21 mouse cellular contexts compared by ENCODE assay signal in genomic region chr11:76856601-76857000, GRCm38 (mm10). TPM values are rescaled to one million over a fixed set of nuclear protein-coding genes. Genes with fewer than 3 reads are reported as not detected.
DNase-seq lines count a peak whose midpoint lies in the region; ATAC-seq and TF ChIP-seq lines count a peak whose summit lies in the region.
"Had no signal": no experiment of that assay in that cellular context is flagged by ENCODE, and none has a peak within 500 bp of the region (broad histone marks: within the 10 kb centered on the region; RNA-seq: fewer than 3 reads in every experiment).

No protein-coding gene starts in this region.

- no peak for TF ChIP-seq POLR2A in lung, adult 2 months (IDR thresholded peaks at IDR 0.05; ENCODE audit: borderline replicate concordance, extremely low read depth, low read depth, low read length)

- H3K9me3 ChIP-seq in lung, postnatal 0 days (ENCODE audit: low read length): no peaks in the 10 kb centered on the region
- no peaks in the 10 kb centered on the region for H3K9me3 ChIP-seq in intestine, embryonic 16.5 days (ENCODE audit: control insufficient read depth, low read length)
- H3K9me3 ChIP-seq in stomach, postnatal 0 days (ENCODE audit: control insufficient read depth, low read length): no peaks in the 10 kb centered on the region
- H3K9me3 ChIP-seq in hindbrain, embryonic 13.5 days: no peaks in the 10 kb centered on the region
- H3K9me3 ChIP-seq: limb, embryonic 12.5 days; midbrain, embryonic 15.5 days had no signal

- ATAC-seq in lung, postnatal 0 days: no peak
- peak; percentile 71 for ATAC-seq in intestine, embryonic 16.5 days
- no peak for ATAC-seq in stomach, postnatal 0 days (ENCODE audit: low FRiP score, low TSS enrichment)
- no peak for ATAC-seq in hindbrain, embryonic 13.5 days (ENCODE audit: low FRiP score)
- ATAC-seq: hindbrain, embryonic 16.5 days; midbrain, embryonic 15.5 days had no signal

- peaks cover 3% of the 10 kb centered on the region; the same call in 1 of the 2 replicates for H3K4me1 ChIP-seq in lung, postnatal 0 days (ENCODE audit: insufficient read depth, low read depth, low read length)
- no peaks in the 10 kb centered on the region; the same call in 1 of the 2 replicates for H3K4me1 ChIP-seq in lung, adult 2 months (ENCODE audit: control insufficient read depth, insufficient read depth, low read length)
- H3K4me1 ChIP-seq in intestine, embryonic 16.5 days (ENCODE audit: control insufficient read depth, insufficient read depth, low read length): peaks cover 10% of the 10 kb centered on the region
- no peaks in the 10 kb centered on the region for H3K4me1 ChIP-seq in stomach, postnatal 0 days (replicated peaks; ENCODE audit: control insufficient read depth, insufficient read depth)
- H3K4me1 ChIP-seq in hindbrain, embryonic 13.5 days (replicated peaks): 0 out of 2 replicates have a peak, but pooled peaks cover 5% of the 10 kb centered on the region
- H3K4me1 ChIP-seq: limb, embryonic 12.5 days; midbrain, embryonic 15.5 days had no signal

- H3K4me2 ChIP-seq in lung, postnatal 0 days (replicated peaks; ENCODE audit: low read depth, low read length): no peak overlapping the region
- no peak overlapping the region for H3K4me2 ChIP-seq in intestine, embryonic 16.5 days (ENCODE audit: low read depth, low read length)
- H3K4me2 ChIP-seq in stomach, postnatal 0 days (replicated peaks; ENCODE audit: low read depth): no peak overlapping the region
- H3K4me2 ChIP-seq in hindbrain, embryonic 13.5 days: no peak overlapping the region
- H3K4me2 ChIP-seq: limb, embryonic 12.5 days; midbrain, embryonic 15.5 days had no signal

- intact Hi-C loops in gastrocnemius, adult 2 months (cut with DNase I): no loop called here

- no peaks in the 10 kb centered on the region for H3K36me3 ChIP-seq in lung, postnatal 0 days (ENCODE audit: insufficient read depth, low read length)
- H3K36me3 ChIP-seq in intestine, embryonic 16.5 days (ENCODE audit: control insufficient read depth, insufficient read depth, low read length): no peaks in the 10 kb centered on the region
- no peaks in the 10 kb centered on the region for H3K36me3 ChIP-seq in stomach, postnatal 0 days (ENCODE audit: control insufficient read depth, insufficient read depth, low read length)
- no peaks in the 10 kb centered on the region for H3K36me3 ChIP-seq in hindbrain, embryonic 13.5 days
- H3K36me3 ChIP-seq: limb, embryonic 12.5 days; midbrain, embryonic 15.5 days had no signal

- H3K27me3 ChIP-seq in lung, postnatal 0 days (replicated peaks; ENCODE audit: insufficient read depth, low read length): no peaks in the 10 kb centered on the region
- H3K27me3 ChIP-seq in intestine, embryonic 16.5 days (replicated peaks; ENCODE audit: control insufficient read depth, insufficient read depth, low read length): no peaks in the 10 kb centered on the region
- no peaks in the 10 kb centered on the region for H3K27me3 ChIP-seq in stomach, postnatal 0 days (ENCODE audit: control insufficient read depth, insufficient read depth, low read length)
- no peaks in the 10 kb centered on the region for H3K27me3 ChIP-seq in hindbrain, embryonic 13.5 days
- H3K27me3 ChIP-seq: limb, embryonic 12.5 days; midbrain, embryonic 15.5 days had no signal

- no peak overlapping the region for H3K9ac ChIP-seq in lung, postnatal 0 days (replicated peaks; ENCODE audit: low read depth)
- no peak overlapping the region for H3K9ac ChIP-seq in intestine, embryonic 16.5 days (ENCODE audit: low read depth, low read length)
- H3K9ac ChIP-seq in stomach, postnatal 0 days (ENCODE audit: low read length): no peak overlapping the region
- H3K9ac ChIP-seq in hindbrain, embryonic 13.5 days: no peak overlapping the region
- H3K9ac ChIP-seq: limb, embryonic 12.5 days; liver, embryonic 14.5 days; midbrain, embryonic 15.5 days had no signal

- no peak for DNase-seq in gastrocnemius, adult 2 months
- DNase-seq in gastrocnemius, adult 8-10 months (ENCODE audit: low spot score in 2 of 2): no peak
- peak; percentile 54 for DNase-seq in lung, postnatal 0 days (ENCODE audit: low spot score)
- DNase-seq in lung, adult 2 months: no peak
- no peak for DNase-seq in stomach, postnatal 0 days (ENCODE audit: low spot score)
- DNase-seq in embryo, embryonic 9.5 days (ENCODE audit: extremely low spot score): no peak
- DNase-seq: B cell, adult 2 months; cerebellum, postnatal 10 days; gastrocnemius, postnatal 25 days; right cerebral cortex, postnatal 14 days; thymus, adult 18-20 months had no signal

- TF ChIP-seq CTCF in gastrocnemius, adult 2 months (IDR thresholded peaks at IDR 0.05): no peak
- TF ChIP-seq CTCF in lung, postnatal 0 days (IDR thresholded peaks at IDR 0.05): no peak
- TF ChIP-seq CTCF in lung, adult 2 months (IDR thresholded peaks at IDR 0.05; ENCODE audit: insufficient read depth, low read length): no peak
- TF ChIP-seq CTCF in stomach, postnatal 0 days (IDR thresholded peaks at IDR 0.05; ENCODE audit: low read depth): no peak

- no peak overlapping the region for H3K4me3 ChIP-seq in gastrocnemius, adult 2 months
- H3K4me3 ChIP-seq in lung, postnatal 0 days (ENCODE audit: low read depth, low read length): no peak overlapping the region
- H3K4me3 ChIP-seq in lung, adult 2 months (replicated peaks; ENCODE audit: extremely low read depth, low read depth, low read length): no peak overlapping the region
- no peak overlapping the region for H3K4me3 ChIP-seq in intestine, embryonic 16.5 days (ENCODE audit: low read length)
- H3K4me3 ChIP-seq in stomach, postnatal 0 days (ENCODE audit: low read depth, low read length): no peak overlapping the region
- H3K4me3 ChIP-seq in hindbrain, embryonic 13.5 days: no peak overlapping the region
- H3K4me3 ChIP-seq: layer of hippocampus, adult 2 months; left cerebral cortex, adult 2 months; limb, embryonic 12.5 days; midbrain, embryonic 15.5 days had no signal

- TF ChIP-seq EP300 in lung, postnatal 0 days (IDR thresholded peaks at IDR 0.05): no peak
- no peak for TF ChIP-seq EP300 in stomach, postnatal 0 days (optimal IDR thresholded peaks at IDR 0.05)

- peak overlapping the region; percentile 84 for H3K27ac ChIP-seq in gastrocnemius, adult 2 months
- no peak overlapping the region for H3K27ac ChIP-seq in lung, postnatal 0 days (ENCODE audit: low read length)
- peak overlapping the region; percentile 58 for H3K27ac ChIP-seq in intestine, embryonic 16.5 days (ENCODE audit: low read length)
- H3K27ac ChIP-seq in stomach, postnatal 0 days (replicated peaks): peak overlapping the region; percentile 58; the same call in 1 of the 2 replicates
- no peak overlapping the region for H3K27ac ChIP-seq in hindbrain, embryonic 13.5 days
- H3K27ac ChIP-seq: layer of hippocampus, adult 2 months; left cerebral cortex, adult 2 months; limb, embryonic 12.5 days; liver, embryonic 14.5 days; midbrain, embryonic 15.5 days had no signal

- WGBS in lung, postnatal 0 days: 70% methylated on average over 2 of the region's 2 CpGs
- WGBS in lung, adult 2 months: 74% methylated on average over 2 of the region's 2 CpGs
- WGBS in intestine, embryonic 16.5 days: 76% methylated on average over 2 of the region's 2 CpGs
- 73% methylated on average over 2 of the region's 2 CpGs for WGBS in stomach, postnatal 0 days
- 89% methylated on average over 2 of the region's 2 CpGs for WGBS in hindbrain, embryonic 13.5 days

RNA-seq across cellular contexts. Expression of gene Cpd, which starts 9.8 kb away (rescaled TPM):
- 10 to 100 TPM; 25.7 to 30.5 TPM for total RNA-seq in gastrocnemius, adult 2 months (2021)
- 10 to 100 TPM; 26.9 to 31.3 (median 28.8) TPM for total RNA-seq in gastrocnemius, adult 8-10 months (2022)
- polyA plus RNA-seq in lung, postnatal 0 days (2015; fragmentation: Nextera tagmentation; extraction: Ambion mirVana): 15.7 and 16.7 TPM in 2 replicates
- polyA plus RNA-seq in lung, adult 2 months (2012; rRNA removed): 36.9 and 49.0 TPM in 2 replicates
- 4.7 and 5.4 TPM in 2 replicates for polyA plus RNA-seq in intestine, embryonic 16.5 days (2015; fragmentation: Nextera tagmentation; extraction: Ambion mirVana)
- 15.9 and 16.1 TPM in 2 replicates for polyA plus RNA-seq in stomach, postnatal 0 days (2015; fragmentation: Nextera tagmentation; extraction: Ambion mirVana)
- polyA plus RNA-seq in hindbrain, embryonic 13.5 days (2015; fragmentation: Nextera tagmentation; extraction: Ambion mirVana): 5.7 and 6.2 TPM in 2 replicates

RNA-seq across cellular contexts. Expression of gene Tmigd1, which starts 45.4 kb away (rescaled TPM):
- under 1 TPM in 1 of 2 experiments, not detected in 1; 0.26 TPM for total RNA-seq in gastrocnemius, adult 2 months (2021)
- not detected for total RNA-seq in gastrocnemius, adult 8-10 months (2022)
- polyA plus RNA-seq in lung, postnatal 0 days (2015; fragmentation: Nextera tagmentation; extraction: Ambion mirVana): 0.29 and 0.44 TPM in 2 replicates
- 0.10 and 0.39 TPM in 2 replicates for polyA plus RNA-seq in lung, adult 2 months (2012; rRNA removed)
- polyA plus RNA-seq in intestine, embryonic 16.5 days (2015; fragmentation: Nextera tagmentation; extraction: Ambion mirVana): 2.7 and 6.9 TPM in 2 replicates
- 1.7 and 1.9 TPM in 2 replicates for polyA plus RNA-seq in stomach, postnatal 0 days (2015; fragmentation: Nextera tagmentation; extraction: Ambion mirVana)
- polyA plus RNA-seq in hindbrain, embryonic 13.5 days (2015; fragmentation: Nextera tagmentation; extraction: Ambion mirVana): not detected in 2 replicates
- total RNA-seq: gastrocnemius, postnatal 25 days; layer of hippocampus, adult 2 months; left cerebral cortex, adult 2 months had no signal
- polyA plus RNA-seq: embryonic facial prominence, embryonic 11.5 days; hindbrain, embryonic 16.5 days; limb, embryonic 12.5 days; liver, embryonic 14.5 days; midbrain, embryonic 15.5 days; neural tube, embryonic 11.5 days had no signal

Comparison
In these comparisons a context has a peak if more than half of its experiments do, and no peak if none do; other contexts are left out.
1. H3K27ac ChIP-seq: peak in gastrocnemius, adult 2 months (single experiment), intestine, embryonic 16.5 days (single experiment) and stomach, postnatal 0 days (single experiment); none in lung, postnatal 0 days (single experiment) and hindbrain, embryonic 13.5 days (single experiment).